Mouse (Mus musculus): ENCODE measurements around the gene Med12l. TPM values are rescaled to one million over a fixed set of nuclear protein-coding genes. Genes with fewer than 3 reads are reported as not detected.
A peak's percentile ranks its signal among the peaks of the same experiment; 100 is the strongest.

The Med12l gene
- total and polyA plus RNA-seq, 3 experiments = 2.5 to 8.2 (median 6.9) TPM

GRCm38 (mm10) chr3:59077278-59077677 lies 71.7 kb downstream of the Med12l start:
- WGBS = 32% methylated on average over 4 of the region's 4 CpGs

GRCm38 (mm10) chr3:59078585-59078984 lies 73.0 kb downstream of the Med12l start:
- Histone ChIP-seq H3K79me2 (replicated peaks; ENCODE audit: control insufficient read depth, insufficient read depth, low read length) (no peaks in the 10 kb centered on the region), H3K27me3 (ENCODE audit: control insufficient read depth, insufficient read depth, low read length) (no peaks in the 10 kb centered on the region), H3K4me3 (no peak overlapping the region), H3K9ac (ENCODE audit: low read depth, low read length) (no peak overlapping the region), H3K4me1 (ENCODE audit: control insufficient read depth, insufficient read depth, low read length) (no peaks in the 10 kb centered on the region), H3K27ac (no peak overlapping the region), H3K36me3 (ENCODE audit: control insufficient read depth, insufficient read depth, low read length) (no peaks in the 10 kb centered on the region)
- DNase-seq = no peak
- TF ChIP-seq POLR2A (IDR thresholded peaks at IDR 0.05; ENCODE audit: insufficient read depth, low read depth, low read length) (no peak), EP300 (IDR thresholded peaks at IDR 0.05; ENCODE audit: insufficient read depth, low read depth, low read length) (no peak), CTCF (IDR thresholded peaks at IDR 0.05) (no peak)
- intact Hi-C loops (cut with DNase I) = loop anchor here (2.0 kb wide), 1 partner anchor 130 kb away; no protein-coding TSS in a partner anchor
- 59% methylated on average over 11 of the region's 11 CpGs for WGBS

More at GRCm38 (mm10) chr3:59077278-59077677, 71.7 kb downstream of the Med12l start:
- Histone ChIP-seq H3K4me3 (no peak overlapping the region), H3K27me3 (ENCODE audit: control insufficient read depth, insufficient read depth, low read length) (no peaks in the 10 kb centered on the region), H3K4me1 (ENCODE audit: control insufficient read depth, insufficient read depth, low read length) (no peaks in the 10 kb centered on the region), H3K9ac (ENCODE audit: low read depth, low read length) (no peak overlapping the region), H3K27ac (no peak overlapping the region), H3K79me2 (replicated peaks; ENCODE audit: control insufficient read depth, insufficient read depth, low read length) (no peaks in the 10 kb centered on the region), H3K36me3 (ENCODE audit: control insufficient read depth, insufficient read depth, low read length) (no peaks in the 10 kb centered on the region)
- no peak for TF ChIP-seq POLR2A (IDR thresholded peaks at IDR 0.05; ENCODE audit: insufficient read depth, low read depth, low read length)
- peak; percentile 70 for TF ChIP-seq CTCF (IDR thresholded peaks at IDR 0.05)
- TF ChIP-seq EP300 (IDR thresholded peaks at IDR 0.05; ENCODE audit: insufficient read depth, low read depth, low read length) = no peak
- DNase-seq = no peak
- intact Hi-C loops (cut with DNase I) = no loop called here

GRCm38 (mm10) chr3:59079327-59079726 lies 73.7 kb downstream of the Med12l start:
- no peaks in the 10 kb centered on the region for H3K27me3 ChIP-seq (ENCODE audit: control insufficient read depth, insufficient read depth, low read length)
- no peaks in the 10 kb centered on the region for H3K36me3 ChIP-seq (ENCODE audit: control insufficient read depth, insufficient read depth, low read length)
- H3K4me1 ChIP-seq (ENCODE audit: control insufficient read depth, insufficient read depth, low read length) = no peaks in the 10 kb centered on the region
- DNase-seq = peak in 1 of 2 experiments; percentile 17
- H3K27ac ChIP-seq = no peak overlapping the region
- H3K79me2 ChIP-seq (replicated peaks; ENCODE audit: control insufficient read depth, insufficient read depth, low read length) = no peaks in the 10 kb centered on the region
- intact Hi-C loops (cut with DNase I) = loop anchor here (2.0 kb wide), 1 partner anchor 129 kb away; no protein-coding TSS in a partner anchor
- no peak for TF ChIP-seq POLR2A (IDR thresholded peaks at IDR 0.05; ENCODE audit: insufficient read depth, low read depth, low read length)
- TF ChIP-seq CTCF (IDR thresholded peaks at IDR 0.05) = peak; percentile 83
- no peak for TF ChIP-seq EP300 (IDR thresholded peaks at IDR 0.05; ENCODE audit: insufficient read depth, low read depth, low read length)
- no peak overlapping the region for H3K9ac ChIP-seq (ENCODE audit: low read depth, low read length)
- 48% methylated on average over 4 of the region's 4 CpGs for WGBS
- no peak overlapping the region for H3K4me3 ChIP-seq

GRCm38 (mm10) chr3:59080293-59080916 lies 74.8 kb downstream of the Med12l start:
- intact Hi-C loops (cut with DNase I) = no loop called here
- DNase-seq = no peak
- no peak overlapping the region for H3K4me3 ChIP-seq
- WGBS = 55% methylated on average over 6 of the region's 6 CpGs
- no peaks in the 10 kb centered on the region for H3K27me3 ChIP-seq (ENCODE audit: control insufficient read depth, insufficient read depth, low read length)
- TF ChIP-seq POLR2A (IDR thresholded peaks at IDR 0.05; ENCODE audit: insufficient read depth, low read depth, low read length) (no peak), CTCF (IDR thresholded peaks at IDR 0.05) (no peak), EP300 (IDR thresholded peaks at IDR 0.05; ENCODE audit: insufficient read depth, low read depth, low read length) (no peak)
- no peak overlapping the region for H3K9ac ChIP-seq (ENCODE audit: low read depth, low read length)
- no peaks in the 10 kb centered on the region for H3K4me1 ChIP-seq (ENCODE audit: control insufficient read depth, insufficient read depth, low read length)
- H3K27ac ChIP-seq = no peak overlapping the region
- no peaks in the 10 kb centered on the region for H3K36me3 ChIP-seq (ENCODE audit: control insufficient read depth, insufficient read depth, low read length)
- no peaks in the 10 kb centered on the region for H3K79me2 ChIP-seq (replicated peaks; ENCODE audit: control insufficient read depth, insufficient read depth, low read length)

- intact Hi-C loops (cut with DNase I) = no loop called here
- no peaks in the 10 kb centered on the region for H3K79me2 ChIP-seq (replicated peaks; ENCODE audit: control insufficient read depth, insufficient read depth, low read length)
- 34% methylated on average over 7 of the region's 7 CpGs for WGBS
- TF ChIP-seq EP300 (IDR thresholded peaks at IDR 0.05; ENCODE audit: insufficient read depth, low read depth, low read length) (no peak), POLR2A (IDR thresholded peaks at IDR 0.05; ENCODE audit: insufficient read depth, low read depth, low read length) (no peak)
- peak in 1 of 2 experiments; percentile 18 for DNase-seq
- no peaks in the 10 kb centered on the region for H3K27me3 ChIP-seq (ENCODE audit: control insufficient read depth, insufficient read depth, low read length)
- H3K9ac ChIP-seq (ENCODE audit: low read depth, low read length) = no peak overlapping the region
- H3K27ac ChIP-seq = no peak overlapping the region
- H3K4me1 ChIP-seq (ENCODE audit: control insufficient read depth, insufficient read depth, low read length) = no peaks in the 10 kb centered on the region
- H3K4me3 ChIP-seq = no peak overlapping the region
- H3K36me3 ChIP-seq (ENCODE audit: control insufficient read depth, insufficient read depth, low read length) = no peaks in the 10 kb centered on the region
These were observed 75.3 kb downstream of the Med12l start for GRCm38 (mm10) chr3:59080919-59081318.

GRCm38 (mm10) chr3:59092702-59093101 lies 87.1 kb downstream of the Med12l start:
- DNase-seq = no peak
- Histone ChIP-seq H3K9ac (ENCODE audit: low read depth, low read length) (no peak overlapping the region), H3K27ac (no peak overlapping the region), H3K27me3 (ENCODE audit: control insufficient read depth, insufficient read depth, low read length) (no peaks in the 10 kb centered on the region), H3K79me2 (replicated peaks; ENCODE audit: control insufficient read depth, insufficient read depth, low read length) (no peaks in the 10 kb centered on the region), H3K4me1 (ENCODE audit: control insufficient read depth, insufficient read depth, low read length) (no peaks in the 10 kb centered on the region), H3K4me3 (no peak overlapping the region), H3K36me3 (ENCODE audit: control insufficient read depth, insufficient read depth, low read length) (no peaks in the 10 kb centered on the region)
- intact Hi-C loops (cut with DNase I) = no loop called here
- TF ChIP-seq EP300 (IDR thresholded peaks at IDR 0.05; ENCODE audit: insufficient read depth, low read depth, low read length) (no peak), CTCF (IDR thresholded peaks at IDR 0.05) (no peak), POLR2A (IDR thresholded peaks at IDR 0.05; ENCODE audit: insufficient read depth, low read depth, low read length) (no peak)
- WGBS = 78% methylated on average over 11 of the region's 11 CpGs

All from heart, adult 2 months (tissue).